Mouse (Mus musculus): Measurements from ENCODE around the gene Slc34a2.

Slc34a2 gene

GRCm38 (mm10) chr5:53108668-53109067 lies 70.8 kb downstream of the Slc34a2 start:
- no peaks in the 10 kb centered on the region for H3K36me3 ChIP-seq (ENCODE audit: insufficient read depth, low read length)
- H3K4me1 ChIP-seq (replicated peaks; ENCODE audit: low read depth, low read length): peaks cover 55% of the 10 kb centered on the region
- no peaks in the 10 kb centered on the region for H3K27me3 ChIP-seq (ENCODE audit: insufficient read depth, low read length)
- TF ChIP-seq POU5F1 (IDR thresholded peaks at IDR 0.05; ENCODE audit: borderline replicate concordance, low read length): no peak
- no peak for TF ChIP-seq NANOG (IDR thresholded peaks at IDR 0.05; ENCODE audit: borderline replicate concordance, low read length)
- TF ChIP-seq CTCF (conservative IDR thresholded peaks at IDR 0.05; ENCODE audit: low read length): no peak
- peaks cover 5% of the 10 kb centered on the region for H3K9me3 ChIP-seq (ENCODE audit: low read length)
- H3K4me3 ChIP-seq (replicated peaks; ENCODE audit: low read length): no peak overlapping the region

DNA sequence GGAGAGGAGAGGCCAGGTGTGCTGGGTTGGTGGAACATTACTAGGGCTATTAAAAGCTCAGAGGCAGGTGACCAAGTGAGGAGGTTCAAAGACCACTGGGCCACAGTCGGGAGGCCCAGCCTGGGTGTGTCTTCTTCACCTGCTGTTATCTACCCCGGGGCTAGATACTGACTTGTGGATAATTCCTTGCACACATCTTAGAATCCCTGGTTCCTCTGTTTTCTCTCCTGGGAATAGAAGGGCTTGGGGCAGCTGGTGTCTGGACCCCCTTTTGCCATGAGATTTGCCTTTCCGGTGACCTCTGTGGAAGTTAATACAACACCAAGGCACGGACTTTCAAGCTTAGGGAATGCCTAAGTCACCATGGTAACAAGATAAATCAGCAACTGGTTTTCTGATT lies 72.3 kb downstream of the Slc34a2 start:
- TF ChIP-seq CTCF (conservative IDR thresholded peaks at IDR 0.05; ENCODE audit: low read length): no peak
- Histone ChIP-seq H3K4me1 (replicated peaks; ENCODE audit: low read depth, low read length) (peaks cover 47% of the 10 kb centered on the region), H3K27me3 (ENCODE audit: insufficient read depth, low read length) (no peaks in the 10 kb centered on the region), H3K36me3 (ENCODE audit: insufficient read depth, low read length) (no peaks in the 10 kb centered on the region), H3K4me3 (replicated peaks; ENCODE audit: low read length) (no peak overlapping the region), H3K9me3 (ENCODE audit: low read length) (peaks cover 5% of the 10 kb centered on the region)

DNA sequence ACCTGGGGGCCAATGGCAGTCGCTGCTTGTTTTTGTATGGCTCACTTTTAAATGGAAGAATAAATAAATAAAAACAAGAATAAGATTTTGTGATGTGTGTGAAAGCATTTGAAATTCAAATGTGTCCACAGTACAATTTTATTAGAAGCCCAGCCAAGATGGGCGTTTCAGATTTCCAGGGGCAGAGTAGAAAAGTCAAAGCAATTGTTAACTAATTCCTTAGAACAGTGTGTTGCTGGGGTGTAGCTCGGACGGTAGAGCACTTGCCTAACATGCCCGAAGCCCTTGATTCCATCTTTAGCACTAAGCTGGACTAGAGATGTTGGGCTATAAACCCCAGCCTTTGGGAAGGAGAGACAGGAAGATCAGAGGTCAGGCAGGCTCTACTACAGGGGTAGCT lies 73.2 kb downstream of the Slc34a2 start:
- H3K9me3 ChIP-seq (ENCODE audit: low read length): peaks cover 5% of the 10 kb centered on the region
- no peaks in the 10 kb centered on the region for H3K27me3 ChIP-seq (ENCODE audit: insufficient read depth, low read length)
- peaks cover 47% of the 10 kb centered on the region for H3K4me1 ChIP-seq (replicated peaks; ENCODE audit: low read depth, low read length)
- no peak overlapping the region for H3K4me3 ChIP-seq (replicated peaks; ENCODE audit: low read length)
- TF ChIP-seq POU5F1 (IDR thresholded peaks at IDR 0.05; ENCODE audit: borderline replicate concordance, low read length) (no peak), NANOG (IDR thresholded peaks at IDR 0.05; ENCODE audit: borderline replicate concordance, low read length) (no peak), CTCF (conservative IDR thresholded peaks at IDR 0.05; ENCODE audit: low read length) (no peak)
- no peaks in the 10 kb centered on the region for H3K36me3 ChIP-seq (ENCODE audit: insufficient read depth, low read length)

DNA sequence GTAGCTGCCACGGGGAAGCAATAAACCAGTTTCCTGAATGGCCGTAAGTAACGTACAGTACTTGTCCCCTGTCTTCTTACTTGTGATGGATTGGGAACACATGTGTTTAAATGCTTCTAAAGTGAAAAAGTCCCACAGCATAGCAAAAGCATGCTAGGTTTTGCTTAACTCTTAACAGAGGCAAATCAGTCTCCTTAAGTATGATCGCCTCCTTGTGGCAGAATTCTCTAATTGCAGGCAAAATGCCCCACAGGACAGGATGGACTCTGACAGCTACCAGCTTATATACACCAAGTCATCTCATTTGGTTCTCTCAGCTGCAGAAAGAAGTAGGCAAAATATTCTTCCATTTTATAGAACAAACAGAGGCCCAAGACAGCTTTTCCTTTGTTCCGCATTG lies 75.1 kb downstream of the Slc34a2 start:
- Histone ChIP-seq H3K4me3 (replicated peaks; ENCODE audit: low read length) (no peak overlapping the region), H3K9me3 (ENCODE audit: low read length) (peaks cover 5% of the 10 kb centered on the region), H3K36me3 (ENCODE audit: insufficient read depth, low read length) (no peaks in the 10 kb centered on the region), H3K27me3 (ENCODE audit: insufficient read depth, low read length) (no peaks in the 10 kb centered on the region), H3K4me1 (replicated peaks; ENCODE audit: low read depth, low read length) (peaks cover 31% of the 10 kb centered on the region)
- TF ChIP-seq POU5F1 (IDR thresholded peaks at IDR 0.05; ENCODE audit: borderline replicate concordance, low read length) (no peak), CTCF (conservative IDR thresholded peaks at IDR 0.05; ENCODE audit: low read length) (peak; percentile 76)

- Histone ChIP-seq H3K4me3 (replicated peaks; ENCODE audit: low read length) (no peak overlapping the region), H3K27me3 (ENCODE audit: insufficient read depth, low read length) (no peaks in the 10 kb centered on the region), H3K36me3 (ENCODE audit: insufficient read depth, low read length) (no peaks in the 10 kb centered on the region), H3K9me3 (ENCODE audit: low read length) (peaks cover 5% of the 10 kb centered on the region), H3K4me1 (replicated peaks; ENCODE audit: low read depth, low read length) (peaks cover 27% of the 10 kb centered on the region)
- TF ChIP-seq POU5F1 (IDR thresholded peaks at IDR 0.05; ENCODE audit: borderline replicate concordance, low read length): no peak
- TF ChIP-seq NANOG (IDR thresholded peaks at IDR 0.05; ENCODE audit: borderline replicate concordance, low read length): no peak
- TF ChIP-seq CTCF (conservative IDR thresholded peaks at IDR 0.05; ENCODE audit: low read length): no peak
Measured at GRCm38 (mm10) chr5:53114616-53115267, 76.9 kb downstream of the Slc34a2 start.

DNA sequence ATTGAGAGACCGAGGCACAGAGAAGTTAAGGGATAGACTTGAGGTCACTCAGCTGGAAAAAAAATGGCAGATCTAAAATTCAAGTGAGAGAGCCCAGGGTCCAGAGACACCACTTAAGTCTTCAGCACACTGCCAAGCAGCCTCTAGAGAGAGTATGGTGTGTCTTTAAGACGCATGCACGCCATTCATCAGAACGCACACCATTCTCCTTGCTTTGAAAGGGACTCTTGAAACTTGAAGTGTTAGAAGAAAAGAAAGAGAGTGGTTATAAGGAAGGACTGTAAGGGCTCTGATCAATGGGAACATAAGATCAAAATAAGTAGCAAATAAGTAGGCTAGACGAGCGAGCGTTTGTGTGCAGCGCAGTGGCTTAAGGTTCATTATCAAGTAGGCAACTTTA lies 80.3 kb downstream of the Slc34a2 start:
- no peak for TF ChIP-seq CTCF (conservative IDR thresholded peaks at IDR 0.05; ENCODE audit: low read length)
- no peak for TF ChIP-seq NANOG (IDR thresholded peaks at IDR 0.05; ENCODE audit: borderline replicate concordance, low read length)
- TF ChIP-seq POU5F1 (IDR thresholded peaks at IDR 0.05; ENCODE audit: borderline replicate concordance, low read length): no peak
- Histone ChIP-seq H3K36me3 (ENCODE audit: insufficient read depth, low read length) (no peaks in the 10 kb centered on the region), H3K4me1 (replicated peaks; ENCODE audit: low read depth, low read length) (no peaks in the 10 kb centered on the region), H3K4me3 (replicated peaks; ENCODE audit: low read length) (no peak overlapping the region), H3K9me3 (ENCODE audit: low read length) (peaks cover 1% of the 10 kb centered on the region), H3K27me3 (ENCODE audit: insufficient read depth, low read length) (no peaks in the 10 kb centered on the region)

DNA sequence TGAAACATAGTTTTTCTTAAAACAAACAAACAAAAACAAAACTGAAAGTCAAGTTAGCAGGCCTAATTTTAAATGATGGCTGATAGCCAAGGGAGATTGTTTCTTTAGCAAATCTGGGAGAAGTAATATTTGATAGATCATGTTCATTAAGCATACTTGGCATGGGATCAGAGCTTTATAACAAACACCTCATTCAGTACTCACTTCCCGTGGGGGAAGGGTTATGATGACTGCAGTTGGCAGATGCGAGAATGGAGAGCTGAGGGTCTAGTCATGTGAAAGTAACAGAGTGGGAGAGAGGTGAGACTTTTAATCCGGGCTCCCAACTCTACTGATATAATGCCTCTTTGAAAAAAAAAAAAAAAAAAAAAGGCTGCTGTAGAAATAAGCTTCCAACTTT lies 81.8 kb downstream of the Slc34a2 start:
- Histone ChIP-seq H3K27me3 (ENCODE audit: insufficient read depth, low read length) (no peaks in the 10 kb centered on the region), H3K4me1 (replicated peaks; ENCODE audit: low read depth, low read length) (no peaks in the 10 kb centered on the region), H3K4me3 (replicated peaks; ENCODE audit: low read length) (no peak overlapping the region), H3K9me3 (ENCODE audit: low read length) (no peaks in the 10 kb centered on the region), H3K36me3 (ENCODE audit: insufficient read depth, low read length) (no peaks in the 10 kb centered on the region)
- TF ChIP-seq NANOG (IDR thresholded peaks at IDR 0.05; ENCODE audit: borderline replicate concordance, low read length) (no peak), CTCF (conservative IDR thresholded peaks at IDR 0.05; ENCODE audit: low read length) (no peak), POU5F1 (IDR thresholded peaks at IDR 0.05; ENCODE audit: borderline replicate concordance, low read length) (no peak)

Measured in E14TG2a.4 (cell line).